Comparison of ENCODE assay signal across 13 mouse cellular contexts in the genomic region with DNA sequence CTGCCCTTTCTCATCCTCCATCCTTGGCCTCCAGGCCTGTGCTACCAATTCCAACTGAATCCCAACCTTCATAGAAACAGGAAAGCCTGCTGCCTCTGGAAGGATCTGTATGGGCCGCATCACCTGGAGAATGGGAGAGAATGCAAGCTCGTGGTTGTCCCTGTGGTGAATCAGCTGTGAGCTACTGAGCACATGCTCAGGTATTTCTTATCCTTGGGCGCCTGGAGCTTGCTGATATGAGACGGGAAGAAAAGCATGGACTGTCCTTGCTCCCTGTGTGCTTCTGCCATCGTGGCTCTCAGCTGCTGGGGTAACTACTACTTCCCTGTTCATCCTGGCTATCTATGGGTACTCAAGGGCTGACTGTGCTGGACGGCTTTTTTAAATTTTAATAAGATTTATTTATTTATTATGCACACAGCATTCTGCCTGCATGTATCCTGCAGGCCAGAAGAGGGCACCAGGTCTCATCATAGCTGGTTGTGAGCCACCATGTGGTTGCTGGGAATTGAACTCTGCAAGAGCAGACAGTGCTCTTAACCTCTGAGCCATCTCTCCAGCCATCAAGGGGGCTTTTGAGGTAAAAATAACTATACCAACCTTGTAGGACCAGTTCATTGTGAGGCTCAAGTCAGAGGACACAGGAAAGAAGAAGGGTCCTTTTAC. TPM values are rescaled to one million over a fixed set of nuclear protein-coding genes. Genes with fewer than 3 reads are reported as not detected.
A peak's percentile ranks its signal among the peaks of the same experiment; 100 is the strongest.
DNase-seq lines count a peak whose midpoint lies in the region; ATAC-seq and TF ChIP-seq lines count a peak whose summit lies in the region.
"Had no signal": no experiment of that assay in that cellular context is flagged by ENCODE, and none has a peak within 500 bp of the region (broad histone marks: within the 10 kb centered on the region; RNA-seq: fewer than 3 reads in every experiment).

No protein-coding gene starts in this region.

- no peak overlapping the region for H3K27ac ChIP-seq in left cerebral cortex, adult 2 months
- H3K27ac ChIP-seq in liver, embryonic 16.5 days (ENCODE audit: low read length) = peak overlapping the region; percentile 13
- H3K27ac ChIP-seq in midbrain, embryonic 11.5 days (ENCODE audit: low read depth, low read length) = no peak overlapping the region
- H3K27ac ChIP-seq: forebrain, embryonic 13.5 days had no signal

- peak; percentile 34 for DNase-seq in CD4-positive, CD25-positive, alpha-beta regulatory T cell, adult 2 months (ENCODE audit: low read depth, low spot score)
- DNase-seq in left cerebral cortex, adult 2 months (ENCODE audit: extremely low spot score in 1 of 2, low spot score in 2 of 2) = no peak
- DNase-seq in left cerebral cortex, adult 8-10 months (ENCODE audit: low spot score in 2 of 2) = no peak
- DNase-seq in R1 (ENCODE audit: low read depth, low spot score) = peak; percentile 54
- DNase-seq in adrenal gland, adult 18-20 months (ENCODE audit: low spot score in 2 of 2) = no peak
- DNase-seq in midbrain, embryonic 11.5 days (ENCODE audit: low spot score, missing footprints) = no peak
- DNase-seq: adrenal gland, postnatal 14 days; cerebellum, postnatal 36 days; heart, postnatal 4 days had no signal

- H3K9me3 ChIP-seq in liver, embryonic 16.5 days (replicated peaks; ENCODE audit: control insufficient read depth, low read length) = no peaks in the 10 kb centered on the region
- H3K9me3 ChIP-seq in midbrain, embryonic 11.5 days (ENCODE audit: control insufficient read depth, low read length) = no peaks in the 10 kb centered on the region
- H3K9me3 ChIP-seq: forebrain, embryonic 13.5 days had no signal

- peaks cover 29% of the 10 kb centered on the region for H3K4me1 ChIP-seq in liver, embryonic 16.5 days (ENCODE audit: control insufficient read depth, low read depth, low read length)
- H3K4me1 ChIP-seq in midbrain, embryonic 11.5 days (ENCODE audit: control insufficient read depth, insufficient read depth, low read length) = peaks cover 13% of the 10 kb centered on the region

- ATAC-seq in CD4-positive, CD25-positive, alpha-beta regulatory T cell, adult 4 months = no peak
- 0 out of 2 replicates have a peak, but pooled peaks have one; percentile 40 for ATAC-seq in liver, embryonic 16.5 days (ENCODE audit: low read depth)
- ATAC-seq in midbrain, embryonic 11.5 days (ENCODE audit: low FRiP score) = no peak
- ATAC-seq: forebrain, embryonic 13.5 days; midbrain, embryonic 16.5 days had no signal

- no peak overlapping the region for H3K4me3 ChIP-seq in left cerebral cortex, adult 2 months
- no peak overlapping the region for H3K4me3 ChIP-seq in liver, embryonic 16.5 days (ENCODE audit: low read depth, low read length)
- H3K4me3 ChIP-seq in midbrain, embryonic 11.5 days (ENCODE audit: low read depth, low read length) = no peak overlapping the region
- H3K4me3 ChIP-seq: forebrain, embryonic 13.5 days had no signal

- H3K9ac ChIP-seq in liver, embryonic 16.5 days (ENCODE audit: low read depth, low read length) = no peak overlapping the region
- no peak overlapping the region for H3K9ac ChIP-seq in midbrain, embryonic 11.5 days (ENCODE audit: low read length)
- H3K9ac ChIP-seq: forebrain, embryonic 13.5 days had no signal

- H3K36me3 ChIP-seq in liver, embryonic 16.5 days (ENCODE audit: control insufficient read depth, insufficient read depth) = peaks cover 13% of the 10 kb centered on the region
- H3K36me3 ChIP-seq in midbrain, embryonic 11.5 days (ENCODE audit: control insufficient read depth, insufficient read depth, low read length) = peaks cover 20% of the 10 kb centered on the region

- H3K27me3 ChIP-seq in liver, embryonic 16.5 days (ENCODE audit: control insufficient read depth, insufficient read depth, low read depth, low read length) = no peaks in the 10 kb centered on the region
- H3K27me3 ChIP-seq in midbrain, embryonic 11.5 days (ENCODE audit: control insufficient read depth, insufficient read depth, low read length) = no peaks in the 10 kb centered on the region
- H3K27me3 ChIP-seq: forebrain, embryonic 13.5 days had no signal

- intact Hi-C loops in left cerebral cortex, adult 2 months (cut with DNase I) = no loop called here

- peak; percentile 33 for TF ChIP-seq CTCF in left cerebral cortex, adult 2 months (IDR thresholded peaks at IDR 0.05)

- WGBS in liver, embryonic 16.5 days (ENCODE audit: insufficient replicate concordance) = 42% methylated on average over 6 of the region's 6 CpGs
- WGBS in midbrain, embryonic 11.5 days = 82% methylated on average over 6 of the region's 6 CpGs

- no peak overlapping the region for H3K4me2 ChIP-seq in liver, embryonic 16.5 days (ENCODE audit: low read depth, low read length)
- no peak overlapping the region for H3K4me2 ChIP-seq in midbrain, embryonic 11.5 days
- H3K4me2 ChIP-seq: forebrain, embryonic 13.5 days had no signal

RNA-seq across cellular contexts. Expression of a gene that starts 6.1 kb away (rescaled TPM):
- polyA plus RNA-seq in CD4-positive, CD25-positive, alpha-beta regulatory T cell, adult 4 months (2017; shearing (Covaris generic)) = 10 to 100 TPM in 1 of 2 experiments, 1 to 10 TPM in 1; 9.9 to 48.7 TPM
- 10 to 100 TPM; 29.4 to 32.8 TPM for total RNA-seq in left cerebral cortex, adult 2 months (2021)
- 10 to 100 TPM; 19.8 to 39.6 (median 23.2) TPM for total RNA-seq in left cerebral cortex, adult 8-10 months (2022)
- 88.9 and 95.7 TPM in 2 replicates for polyA plus RNA-seq in liver, embryonic 16.5 days (2015; fragmentation: Nextera tagmentation; extraction: Ambion mirVana)
- 10 to 100 TPM; 43.9 to 46.2 TPM for total RNA-seq in adrenal gland, adult 18-20 months (2021)
- polyA plus RNA-seq in midbrain, embryonic 11.5 days (2014; fragmentation: Nextera tagmentation; extraction: Ambion mirVana) = 300 and 367 TPM in 2 replicates

RNA-seq across cellular contexts. Expression of a gene that starts 11.6 kb away (rescaled TPM):
- 1 to 10 TPM; 4.5 to 6.0 TPM for polyA plus RNA-seq in CD4-positive, CD25-positive, alpha-beta regulatory T cell, adult 4 months (2017; shearing (Covaris generic))
- 10 to 100 TPM; 38.1 to 41.0 TPM for total RNA-seq in left cerebral cortex, adult 2 months (2021)
- 10 to 100 TPM; 36.8 to 41.5 (median 37.4) TPM for total RNA-seq in left cerebral cortex, adult 8-10 months (2022)
- 25.4 and 26.4 TPM in 2 replicates for polyA plus RNA-seq in liver, embryonic 16.5 days (2015; fragmentation: Nextera tagmentation; extraction: Ambion mirVana)
- 10 to 100 TPM; 35.7 to 38.6 TPM for total RNA-seq in adrenal gland, adult 18-20 months (2021)
- polyA plus RNA-seq in midbrain, embryonic 11.5 days (2014; fragmentation: Nextera tagmentation; extraction: Ambion mirVana) = 66.5 and 70.5 TPM in 2 replicates

RNA-seq across cellular contexts. Expression of a gene that starts 13.4 kb away (rescaled TPM):
- 10 to 100 TPM; 14.1 to 23.3 TPM for polyA plus RNA-seq in CD4-positive, CD25-positive, alpha-beta regulatory T cell, adult 4 months (2017; shearing (Covaris generic))
- total RNA-seq in left cerebral cortex, adult 2 months (2021) = 10 to 100 TPM; 16.8 to 17.6 TPM
- total RNA-seq in left cerebral cortex, adult 8-10 months (2022) = 10 to 100 TPM; 14.4 to 17.8 (median 16.0) TPM
- polyA plus RNA-seq in liver, embryonic 16.5 days (2015; fragmentation: Nextera tagmentation; extraction: Ambion mirVana) = 19.1 and 20.5 TPM in 2 replicates
- total RNA-seq in adrenal gland, adult 18-20 months (2021) = 1 to 10 TPM; 5.9 to 6.5 TPM
- 58.1 and 60.4 TPM in 2 replicates for polyA plus RNA-seq in midbrain, embryonic 11.5 days (2014; fragmentation: Nextera tagmentation; extraction: Ambion mirVana)

RNA-seq across cellular contexts. Expression of a gene that starts 14.2 kb away (rescaled TPM):
- 10 to 100 TPM; 30.2 to 66.0 TPM for polyA plus RNA-seq in CD4-positive, CD25-positive, alpha-beta regulatory T cell, adult 4 months (2017; shearing (Covaris generic))
- 10 to 100 TPM; 64.4 to 68.5 TPM for total RNA-seq in left cerebral cortex, adult 2 months (2021)
- 10 to 100 TPM; 56.5 to 64.4 (median 62.9) TPM for total RNA-seq in left cerebral cortex, adult 8-10 months (2022)
- polyA plus RNA-seq in liver, embryonic 16.5 days (2015; fragmentation: Nextera tagmentation; extraction: Ambion mirVana) = 15.9 and 17.4 TPM in 2 replicates
- total RNA-seq in adrenal gland, adult 18-20 months (2021) = 10 to 100 TPM; 35.0 to 36.7 TPM
- polyA plus RNA-seq in midbrain, embryonic 11.5 days (2014; fragmentation: Nextera tagmentation; extraction: Ambion mirVana) = 35.6 TPM in 2 replicates

RNA-seq across cellular contexts. Expression of a gene that starts 26.9 kb away (rescaled TPM):
- polyA plus RNA-seq in CD4-positive, CD25-positive, alpha-beta regulatory T cell, adult 4 months (2017; shearing (Covaris generic)) = 1 to 10 TPM in 1 of 2 experiments, not detected in 1; 1.5 TPM
- total RNA-seq in left cerebral cortex, adult 2 months (2021) = 1 to 10 TPM; 3.5 to 3.7 TPM
- 1 to 10 TPM; 4.3 to 5.6 (median 4.9) TPM for total RNA-seq in left cerebral cortex, adult 8-10 months (2022)
- polyA plus RNA-seq in liver, embryonic 16.5 days (2015; fragmentation: Nextera tagmentation; extraction: Ambion mirVana) = not detected in 2 replicates
- 1 to 10 TPM; 1.3 to 1.6 TPM for total RNA-seq in adrenal gland, adult 18-20 months (2021)
- 0.29 and 0.40 TPM in 2 replicates for polyA plus RNA-seq in midbrain, embryonic 11.5 days (2014; fragmentation: Nextera tagmentation; extraction: Ambion mirVana)
- total RNA-seq: heart, postnatal 4 days had no signal

Comparison
In these comparisons a context has a peak if more than half of its experiments do, and no peak if none do; other contexts are left out.
1. DNase-seq: peak in CD4-positive, CD25-positive, alpha-beta regulatory T cell, adult 2 months (single experiment) and R1 (single experiment); none in left cerebral cortex, adult 2 months (0 of 2), left cerebral cortex, adult 8-10 months (0 of 2), adrenal gland, adult 18-20 months (0 of 2) and midbrain, embryonic 11.5 days (single experiment).